Mouse (Mus musculus) adrenal gland, postnatal 10 days (tissue): Measurements from ENCODE around the gene Lrif1. TPM values are rescaled to one million over a fixed set of nuclear protein-coding genes. Genes with fewer than 3 reads are reported as not detected.
"Not testable (repeated sequence)": the region's sequence is repeated elsewhere in the genome, so short reads cannot be mapped to it uniquely, and the experiment has no call there.

ENCODE experiments used
- DNase-seq: peaks from one replicate; pipeline ENCODE4 v3.0.0; 2021; ENCODE audit warnings: mixed read lengths
- long read RNA-seq, 2 experiments: library from polyadenylated mRNA; stranded (forward); transcript quantifications; one replicate each; pipeline ENCODE4 v2.0.0; 2021
- total RNA-seq, 2 experiments: library from RNA; stranded (reverse); gene quantifications; 2 replicates each; pipeline ENCODE4 v1.2.3; 2021

The Lrif1 gene
- total RNA-seq, result 10 to 100 TPM; 14.5 to 18.5 TPM
- long read RNA-seq, experiment 1, partial matches to known transcripts, result 1 of 9 reads
- long read RNA-seq, experiment 1, other reads (novel, unspliced or antisense), result 3 of 9 reads
- long read RNA-seq, experiment 2, partial matches to known transcripts, result 5 of 10 reads
- long read RNA-seq, experiment 2, other reads (novel, unspliced or antisense), result 1 of 10 reads

DNA sequence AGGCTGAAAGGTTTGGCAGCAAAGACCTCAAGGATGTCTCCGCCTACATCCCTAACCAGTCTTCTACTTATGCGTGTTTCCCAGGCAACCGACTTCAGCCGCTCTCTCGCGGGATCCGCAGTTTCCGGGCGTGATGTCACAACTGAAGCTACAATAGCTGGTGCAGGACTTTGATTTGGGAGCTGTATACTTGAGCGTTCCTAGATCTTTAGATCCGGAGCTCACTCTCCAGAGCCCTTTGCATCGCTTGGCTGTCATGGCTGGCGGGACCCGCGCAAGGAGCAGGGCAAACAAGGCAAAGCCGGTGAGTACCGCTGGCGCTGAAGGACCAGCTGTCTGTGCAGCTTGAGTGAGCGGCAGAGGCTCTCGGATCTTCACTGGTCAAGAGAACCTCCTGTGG lies at the start of gene Lrif1:
Gene Lrif1 (plus strand): TSS at position 158 of the 400 bp plus-strand sequence.
- DNase-seq, result peak; percentile 74

DNA sequence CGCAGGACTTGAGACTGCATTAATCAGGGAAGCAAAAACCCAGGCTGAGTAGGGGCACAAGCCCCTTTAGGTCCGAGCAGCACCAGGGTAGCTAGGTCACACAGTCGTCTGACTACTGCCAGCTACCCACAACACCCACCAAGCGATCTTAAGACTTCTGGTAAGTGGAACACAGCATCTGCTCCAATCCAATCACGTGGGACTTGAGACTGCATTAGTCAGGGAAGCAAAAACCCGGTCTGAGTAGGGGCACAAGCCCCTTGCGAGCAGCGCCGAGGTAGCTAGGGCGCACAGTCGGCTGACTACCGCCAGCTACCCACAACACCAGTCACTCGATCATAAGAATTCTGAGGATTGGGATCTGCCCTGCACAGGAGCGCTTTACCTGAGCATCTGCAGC lies 12.0 kb upstream of the Lrif1 start:
- not testable (repeated sequence) for DNase-seq

DNA sequence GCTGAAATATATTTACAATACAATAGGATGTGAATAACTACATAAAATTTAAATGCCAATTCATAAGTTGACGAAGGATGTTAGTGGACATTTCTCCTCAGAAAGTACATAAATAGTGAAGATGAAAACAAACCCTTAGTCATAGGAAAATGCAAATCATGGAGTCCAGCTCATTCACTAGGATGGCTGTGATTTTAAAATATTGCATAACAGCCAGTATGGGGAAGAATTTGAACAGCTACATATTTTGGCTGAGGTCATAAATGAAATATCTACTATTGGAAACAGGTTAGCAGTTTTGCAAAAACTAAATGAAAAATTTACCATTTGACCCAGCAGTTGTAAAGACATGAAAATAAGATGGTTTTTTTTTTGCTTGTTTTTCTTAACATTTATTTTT lies 594 bp downstream of the Lrif1 start:
- no peak for DNase-seq

GRCm38 (mm10) chr3:106721397-106722027 lies 36.7 kb downstream of the Lrif1 start:
- DNase-seq, result peak; percentile 96

DNA sequence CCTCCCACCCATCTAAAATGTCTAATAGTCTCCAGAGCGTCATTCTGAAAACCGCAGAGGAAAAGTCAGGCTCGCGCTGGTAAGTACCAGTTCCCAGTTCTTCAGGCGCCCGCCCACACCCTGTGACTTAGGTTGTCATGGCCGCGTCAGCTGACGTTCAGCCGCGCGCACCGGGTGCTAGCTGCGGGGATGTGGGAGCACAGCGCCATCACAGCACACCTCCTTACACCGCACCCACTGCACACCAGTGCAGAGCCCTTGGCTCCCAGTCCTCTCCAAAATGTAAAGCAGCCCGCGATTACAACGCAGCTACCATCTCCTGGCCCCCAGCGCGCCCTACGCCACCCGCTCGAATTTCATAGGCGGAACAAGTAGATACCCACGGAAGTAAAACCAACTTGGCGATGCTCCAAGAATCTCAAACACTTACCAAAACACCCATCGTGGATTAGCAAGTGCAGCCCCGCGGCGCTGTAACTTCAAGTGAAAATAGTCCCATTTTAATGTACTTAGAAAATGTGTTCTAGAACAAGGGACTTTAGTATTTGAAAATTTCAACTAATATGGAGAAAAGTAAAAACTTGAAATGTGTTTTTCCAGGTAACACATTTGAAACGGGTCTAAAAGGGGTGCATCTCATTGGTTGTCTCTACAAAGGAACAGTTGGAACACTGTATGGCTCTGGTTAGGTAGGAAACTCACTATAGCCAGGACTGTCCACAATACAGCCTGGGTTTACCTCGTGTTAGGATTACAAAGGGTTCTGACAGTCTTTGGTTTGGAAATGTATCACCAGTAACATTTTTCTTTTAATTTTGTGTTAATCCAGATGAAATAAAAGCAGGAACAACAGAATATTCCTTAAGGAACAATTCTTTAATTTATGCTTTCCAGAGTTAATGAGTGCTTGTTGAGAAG lies 37.5 kb downstream of the Lrif1 start:
- DNase-seq, result peak; percentile 85

DNA sequence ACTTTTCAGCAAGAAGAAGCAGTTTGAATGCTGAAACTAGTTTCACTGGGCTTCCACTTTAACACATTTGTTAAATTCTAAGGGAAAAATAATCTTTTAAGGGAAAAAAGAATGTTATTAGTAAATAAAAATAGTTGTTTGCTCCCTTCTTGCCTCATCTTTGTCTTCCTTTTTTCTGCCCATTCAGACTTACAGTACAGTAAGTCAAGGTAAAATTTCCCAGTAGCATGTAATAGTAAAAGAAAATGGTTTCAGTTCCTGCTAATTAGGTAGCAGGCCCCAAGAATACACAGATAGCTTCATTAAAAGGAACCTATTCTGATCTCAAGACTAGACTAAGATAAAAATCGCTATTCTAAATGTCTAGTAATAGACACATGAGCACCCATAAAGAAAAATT lies 71.1 kb downstream of the Lrif1 start:
- no peak for DNase-seq

DNA sequence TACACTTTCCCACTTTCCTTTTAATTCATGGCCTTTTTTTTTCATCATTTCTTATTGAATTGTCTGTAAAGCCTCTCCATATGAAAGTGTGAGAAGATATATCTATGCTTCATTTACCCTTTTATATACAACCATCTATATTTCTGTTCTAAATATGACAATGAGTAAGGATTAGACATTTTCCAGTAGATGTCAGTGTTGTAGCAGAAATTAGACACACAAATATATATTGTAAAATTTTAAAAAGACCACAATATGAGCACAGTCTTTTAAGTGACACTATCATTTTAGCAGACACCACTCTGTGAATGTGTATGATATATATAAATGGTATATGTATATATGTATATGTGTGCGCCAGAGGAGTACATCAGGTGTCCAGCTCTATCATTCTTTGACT lies 87.0 kb downstream of the Lrif1 start:
- DNase-seq, result no peak

DNA sequence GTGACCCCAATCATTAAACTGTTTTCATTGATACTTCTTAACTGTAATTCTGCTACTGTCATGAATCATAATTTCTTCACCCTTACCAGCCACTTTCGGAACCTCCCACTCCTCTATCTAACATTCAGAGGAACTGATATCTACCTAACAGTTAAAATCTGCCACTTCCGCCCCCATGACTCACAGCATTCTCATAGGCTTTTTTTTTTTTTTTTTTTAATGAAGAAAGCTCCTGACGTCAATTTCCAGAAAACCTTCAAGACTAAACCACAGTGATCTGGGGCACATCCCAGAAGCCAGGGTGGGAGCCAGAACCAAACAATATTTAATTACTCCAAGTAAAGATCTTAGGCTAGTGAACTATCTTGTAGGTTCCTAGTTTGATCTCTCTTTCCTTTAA lies 100.3 kb downstream of the Lrif1 start:
- DNase-seq, result no peak

Other genes starting within 250 kb of the Lrif1 start
- gene Dennd2d, start 202.6 kb upstream of the Lrif1 start, total RNA-seq, result 1 to 10 TPM; 4.7 to 5.0 TPM
- 100 to 1,000 TPM in 1 of 2 experiments, 10 to 100 TPM in 1; 95.2 to 101 TPM for gene Dram2, start 137.2 kb upstream of the Lrif1 start, total RNA-seq
- gene Cept1, start 137.2 kb upstream of the Lrif1 start, total RNA-seq, result 10 to 100 TPM; 37.7 to 38.8 TPM
- gene Cd53, start 105.2 kb downstream of the Lrif1 start, total RNA-seq, result 10 to 100 TPM; 13.0 to 14.0 TPM
- gene Olfr266, start 141.3 kb downstream of the Lrif1 start, total RNA-seq, result not detected